Mouse (Mus musculus) limb, embryonic 13.5 days (tissue): Measurements from ENCODE around the gene Dffb. TPM values are rescaled to one million over a fixed set of nuclear protein-coding genes. Genes with fewer than 3 reads are reported as not detected.
A peak's percentile ranks its signal among the peaks of the same experiment; 100 is the strongest.

Experiments used
- ATAC-seq: fragments of 200-750 bp; cut with Nextera tagmentation; 2 replicates; pipeline ENCODE4 v1.8.0; 2017; ENCODE audit warnings: low read depth, moderate number of reproducible peaks, moderate TSS enrichment; ENCODE audit not compliant: low FRiP score
- H3K27ac ChIP-seq: fragments of 300-500 bp; sonication (generic); 2 replicates; pipeline ENCODE4 v1.5.1; 2015; ENCODE audit warnings: inconsistent platforms, mild to moderate bottlenecking, moderate library complexity
- H3K27me3 ChIP-seq: fragments of 300-500 bp; sonication (generic); 2 replicates; pipeline ENCODE4 v1.6.1; 2015; ENCODE audit warnings: mild to moderate bottlenecking, inconsistent platforms
- H3K36me3 ChIP-seq: fragments of 300-500 bp; sonication (generic); 2 replicates; pipeline ENCODE4 v1.6.1; 2015; ENCODE audit warnings: inconsistent platforms, mild to moderate bottlenecking, moderate library complexity
- H3K4me1 ChIP-seq: fragments of 300-500 bp; sonication (generic); 2 replicates; pipeline ENCODE4 v1.6.1; 2015; ENCODE audit warnings: inconsistent platforms
- H3K4me2 ChIP-seq: fragments of 300-500 bp; sonication (generic); replicated peaks from 2 replicates; pipeline ENCODE4 v1.6.1; 2015; ENCODE audit warnings: inconsistent platforms, mild to moderate bottlenecking, moderate library complexity
- H3K4me3 ChIP-seq: fragments of 300-500 bp; sonication (generic); 2 replicates; pipeline ENCODE4 v1.5.1; 2015; ENCODE audit warnings: moderate library complexity, mild to moderate bottlenecking, inconsistent platforms
- H3K9ac ChIP-seq: fragments of 300-500 bp; sonication (generic); 2 replicates; pipeline ENCODE4 v1.6.1; 2015; ENCODE audit warnings: mild to moderate bottlenecking, inconsistent platforms
- H3K9me3 ChIP-seq: fragments of 300-500 bp; sonication (generic); 2 replicates; pipeline ENCODE4 v1.6.1; 2016; ENCODE audit warnings: inconsistent platforms
- WGBS: fragments of 180-500 bp; shearing (Covaris S2); methylation state at CpG from one replicate; pipeline ENCODE4 v1.1.7; 2015; 5-methylcytosine and 5-hydroxymethylcytosine counted together
- polyA plus RNA-seq: library from polyadenylated mRNA; unstranded; fragments of >200 nt; fragmentation: Nextera tagmentation; extraction: Ambion mirVana; gene quantifications from 2 replicates; pipeline ENCODE4 v1.2.1, GENCODE M21; 2015

Dffb gene
- polyA plus RNA-seq, 1 experiment from 2014 or later: 15.1 TPM

DNA sequence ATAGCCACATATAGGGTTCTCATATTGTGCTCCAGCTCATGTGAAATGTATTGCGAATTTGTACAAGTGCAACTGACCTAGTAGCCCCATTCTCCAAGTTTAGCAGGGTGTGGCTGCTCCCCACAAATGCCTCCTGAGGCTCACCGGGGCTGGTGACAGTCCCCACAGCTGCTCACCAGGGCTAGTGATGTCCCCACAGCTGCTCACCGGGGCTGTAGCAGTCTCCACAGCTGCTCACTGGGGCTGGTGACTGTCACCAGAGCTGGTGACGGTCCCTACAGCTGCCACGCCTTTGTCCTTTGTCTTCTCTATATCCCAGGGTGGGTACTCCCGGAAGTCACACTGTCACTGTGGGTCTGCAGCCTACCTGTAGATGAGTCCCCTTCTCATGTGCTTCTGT, 31.3 kb upstream of the Dffb start:
- peaks cover 58% of the 10 kb centered on the region for H3K36me3 ChIP-seq

GRCm38 (mm10) chr4:154005488-154005887, 30.6 kb upstream of the Dffb start:
- WGBS: 82% methylated on average over 5 of the region's 5 CpGs
- Histone ChIP-seq H3K9ac (no peak overlapping the region), H3K27me3 (no peaks in the 10 kb centered on the region), H3K4me1 (no peaks in the 10 kb centered on the region), H3K36me3 (peaks cover 58% of the 10 kb centered on the region), H3K4me3 (no peak overlapping the region), H3K4me2 (no peak overlapping the region), H3K9me3 (no peaks in the 10 kb centered on the region), H3K27ac (no peak overlapping the region)
- ATAC-seq: peak; percentile 68; the same call in 1 of the 2 replicates

More for the DNA sequence above, 31.3 kb upstream of the Dffb start:
- 93% methylated on average over 6 of the region's 6 CpGs for WGBS
- Histone ChIP-seq H3K9ac (no peak overlapping the region), H3K27ac (no peak overlapping the region), H3K4me1 (0 out of 2 replicates have a peak, but pooled peaks cover 6% of the 10 kb centered on the region), H3K27me3 (no peaks in the 10 kb centered on the region), H3K4me2 (no peak overlapping the region), H3K9me3 (no peaks in the 10 kb centered on the region), H3K4me3 (no peak overlapping the region)
- no peak for ATAC-seq

DNA sequence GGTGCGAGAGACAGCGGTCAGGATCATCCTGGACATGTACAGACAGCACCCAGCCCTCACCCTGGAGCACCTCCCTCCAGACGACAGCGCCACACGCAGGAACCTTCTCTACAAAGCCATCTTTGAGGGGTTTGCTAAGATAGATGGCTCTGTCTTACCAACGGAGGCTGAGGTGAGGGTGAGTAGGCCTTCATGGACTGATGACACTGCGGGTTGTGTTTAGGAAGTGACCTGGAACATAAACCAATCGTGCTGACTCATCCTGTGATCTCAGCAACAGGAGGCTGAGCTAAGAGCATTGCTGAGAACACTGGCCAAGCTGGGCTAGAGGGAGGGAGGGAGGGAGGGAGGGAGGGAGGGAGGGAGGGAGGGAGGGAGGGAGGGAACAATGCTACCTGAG, 18.6 kb upstream of the Dffb start:
- H3K4me3 ChIP-seq: no peak overlapping the region
- no peaks in the 10 kb centered on the region for H3K27me3 ChIP-seq
- H3K27ac ChIP-seq: no peak overlapping the region
- no peaks in the 10 kb centered on the region for H3K9me3 ChIP-seq
- H3K4me1 ChIP-seq: no peaks in the 10 kb centered on the region
- H3K4me2 ChIP-seq: no peak overlapping the region
- no peak overlapping the region for H3K9ac ChIP-seq
- ATAC-seq: no peak
- WGBS: 87% methylated on average over 8 of the region's 8 CpGs
- peaks cover 91% of the 10 kb centered on the region for H3K36me3 ChIP-seq

- Histone ChIP-seq H3K27me3 (no peaks in the 10 kb centered on the region), H3K4me3 (no peak overlapping the region), H3K27ac (no peak overlapping the region), H3K9me3 (no peaks in the 10 kb centered on the region), H3K4me2 (no peak overlapping the region), H3K4me1 (no peaks in the 10 kb centered on the region), H3K9ac (no peak overlapping the region), H3K36me3 (peaks cover 92% of the 10 kb centered on the region)
- no peak for ATAC-seq
- 91% methylated on average over 10 of the region's 10 CpGs for WGBS
Observed at GRCm38 (mm10) chr4:153992715-153993114, 17.8 kb upstream of the Dffb start.

- Histone ChIP-seq H3K9ac (no peak overlapping the region), H3K36me3 (peaks cover 67% of the 10 kb centered on the region), H3K9me3 (no peaks in the 10 kb centered on the region), H3K27ac (no peak overlapping the region), H3K4me3 (no peak overlapping the region), H3K27me3 (no peaks in the 10 kb centered on the region), H3K4me2 (no peak overlapping the region), H3K4me1 (peaks cover 14% of the 10 kb centered on the region)
- no peak for ATAC-seq
- 97% methylated on average over 11 of the region's 11 CpGs for WGBS
Observed at GRCm38 (mm10) chr4:153980470-153980869, 5.5 kb upstream of the Dffb start.

DNA sequence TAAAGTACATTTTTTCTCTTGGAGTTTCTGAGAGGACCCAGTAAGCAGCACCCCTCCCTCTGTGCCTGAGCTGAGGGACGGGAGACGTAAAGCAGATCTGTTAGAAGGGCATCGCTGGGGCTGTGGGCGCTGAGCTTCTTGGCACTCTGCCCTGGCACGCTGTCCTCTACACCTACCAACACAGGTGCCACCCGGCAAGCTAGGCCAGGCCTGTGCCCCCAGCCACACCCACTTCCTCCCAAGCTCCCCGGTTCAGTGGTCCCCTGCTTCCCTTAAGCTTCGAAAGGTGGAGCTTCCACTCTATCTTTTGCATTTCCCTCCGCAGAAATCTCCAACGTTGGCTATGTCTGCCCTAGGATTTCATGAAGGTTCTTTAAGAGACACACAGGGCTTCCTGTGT, 4.3 kb upstream of the Dffb start:
- no peak overlapping the region for H3K9ac ChIP-seq
- H3K4me3 ChIP-seq: no peak overlapping the region
- no peaks in the 10 kb centered on the region for H3K9me3 ChIP-seq
- H3K27me3 ChIP-seq: no peaks in the 10 kb centered on the region
- no peak overlapping the region for H3K27ac ChIP-seq
- peaks cover 14% of the 10 kb centered on the region for H3K4me1 ChIP-seq
- ATAC-seq: no peak
- peaks cover 54% of the 10 kb centered on the region for H3K36me3 ChIP-seq
- H3K4me2 ChIP-seq: no peak overlapping the region
- 89% methylated on average over 10 of the region's 10 CpGs for WGBS

GRCm38 (mm10) chr4:153975768-153976167, 842 bp upstream of the Dffb start:
- H3K9ac ChIP-seq: peak overlapping the region; percentile 91
- H3K4me1 ChIP-seq: peaks cover 14% of the 10 kb centered on the region
- peaks cover 36% of the 10 kb centered on the region for H3K36me3 ChIP-seq
- peak overlapping the region; percentile 95 for H3K4me2 ChIP-seq
- no peaks in the 10 kb centered on the region for H3K9me3 ChIP-seq
- WGBS: 42% methylated on average over 6 of the region's 6 CpGs
- H3K27me3 ChIP-seq: no peaks in the 10 kb centered on the region
- no peak overlapping the region for H3K27ac ChIP-seq
- H3K4me3 ChIP-seq: peak overlapping the region; percentile 95
- no peak for ATAC-seq

DNA sequence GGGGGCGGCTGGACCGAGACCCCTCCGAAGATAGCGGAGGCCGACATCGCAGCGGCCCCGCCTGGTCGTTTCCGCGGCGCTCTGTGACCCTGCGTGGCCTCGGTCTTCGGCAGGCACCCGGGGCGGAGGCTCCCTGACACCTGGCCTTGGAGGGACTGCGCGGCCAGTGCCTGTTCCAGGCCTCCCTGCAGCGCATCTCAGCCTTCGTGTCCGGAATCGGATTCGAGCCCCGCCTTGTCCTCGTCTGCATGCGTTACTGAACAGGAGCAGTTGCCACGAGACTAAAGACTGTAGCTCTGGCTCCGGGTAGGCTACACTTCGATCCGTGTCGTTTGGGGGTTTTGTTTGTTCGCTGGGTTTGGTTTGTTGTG, 351 bp upstream of the Dffb start:
- H3K4me2 ChIP-seq: peak overlapping the region; percentile 95
- peaks cover 36% of the 10 kb centered on the region for H3K36me3 ChIP-seq
- H3K27me3 ChIP-seq: no peaks in the 10 kb centered on the region
- H3K9ac ChIP-seq: peak overlapping the region; percentile 91
- ATAC-seq: peak; percentile 49; the same call in 1 of the 2 replicates
- H3K9me3 ChIP-seq: no peaks in the 10 kb centered on the region
- H3K27ac ChIP-seq: no peak overlapping the region
- peak overlapping the region; percentile 95 for H3K4me3 ChIP-seq
- H3K4me1 ChIP-seq: peaks cover 14% of the 10 kb centered on the region
- WGBS: under 1% methylated on average over 32 of the region's 33 CpGs

- no peaks in the 10 kb centered on the region for H3K9me3 ChIP-seq
- no peaks in the 10 kb centered on the region for H3K27me3 ChIP-seq
Observed at GRCm38 (mm10) chr4:153968063-153968462, 6.9 kb downstream of the Dffb start.

DNA sequence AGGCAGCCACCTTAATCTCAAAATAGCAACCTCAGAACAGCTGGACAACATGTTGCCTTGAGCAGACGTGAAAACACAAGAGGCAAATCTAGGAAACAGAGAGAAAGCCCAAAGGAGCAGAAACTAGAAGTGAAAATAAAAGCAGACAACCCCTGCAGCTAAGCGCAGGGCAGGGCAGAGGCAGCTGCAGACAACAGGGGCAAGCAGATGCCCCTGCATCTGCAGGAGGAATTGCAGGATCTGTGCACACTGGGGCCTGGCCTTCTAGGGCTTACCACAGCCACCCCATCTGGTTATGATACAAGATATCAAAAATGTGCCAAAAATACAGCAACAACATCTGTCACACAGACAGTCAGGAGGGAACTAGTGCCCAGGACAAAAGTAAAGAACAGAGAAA, 7.4 kb downstream of the Dffb start:
- Histone ChIP-seq H3K4me3 (no peak overlapping the region), H3K36me3 (peaks cover 93% of the 10 kb centered on the region), H3K9me3 (no peaks in the 10 kb centered on the region), H3K9ac (no peak overlapping the region), H3K27ac (no peak overlapping the region), H3K27me3 (no peaks in the 10 kb centered on the region), H3K4me2 (no peak overlapping the region), H3K4me1 (no peaks in the 10 kb centered on the region)
- ATAC-seq: no peak
- 83% methylated on average over 2 of the region's 2 CpGs for WGBS

More at GRCm38 (mm10) chr4:153968063-153968462, 6.9 kb downstream of the Dffb start:
- H3K4me1 ChIP-seq: no peaks in the 10 kb centered on the region
- no peak for ATAC-seq
- 80% methylated on average over 2 of the region's 2 CpGs for WGBS
- no peak overlapping the region for H3K4me3 ChIP-seq
- H3K9ac ChIP-seq: no peak overlapping the region
- H3K36me3 ChIP-seq: peaks cover 88% of the 10 kb centered on the region
- no peak overlapping the region for H3K4me2 ChIP-seq
- H3K27ac ChIP-seq: no peak overlapping the region

GRCm38 (mm10) chr4:153966651-153967050, 8.3 kb downstream of the Dffb start:
- Histone ChIP-seq H3K27ac (no peak overlapping the region), H3K4me1 (no peaks in the 10 kb centered on the region), H3K9ac (no peak overlapping the region), H3K4me3 (no peak overlapping the region), H3K9me3 (no peaks in the 10 kb centered on the region), H3K4me2 (no peak overlapping the region), H3K36me3 (peaks cover 97% of the 10 kb centered on the region), H3K27me3 (no peaks in the 10 kb centered on the region)
- no peak for ATAC-seq
- 82% methylated on average over 5 of the region's 5 CpGs for WGBS

- Histone ChIP-seq H3K4me3 (no peak overlapping the region), H3K9ac (no peak overlapping the region), H3K4me2 (no peak overlapping the region), H3K36me3 (peaks cover 80% of the 10 kb centered on the region), H3K27ac (no peak overlapping the region), H3K27me3 (no peaks in the 10 kb centered on the region), H3K4me1 (peaks cover 12% of the 10 kb centered on the region), H3K9me3 (no peaks in the 10 kb centered on the region)
- 80% methylated on average over 7 of the region's 7 CpGs for WGBS
- no peak for ATAC-seq
Observed at GRCm38 (mm10) chr4:153962631-153963030, 12.3 kb downstream of the Dffb start.
